Mouse (Mus musculus): ENCODE results near the gene Eno1.

DNA sequence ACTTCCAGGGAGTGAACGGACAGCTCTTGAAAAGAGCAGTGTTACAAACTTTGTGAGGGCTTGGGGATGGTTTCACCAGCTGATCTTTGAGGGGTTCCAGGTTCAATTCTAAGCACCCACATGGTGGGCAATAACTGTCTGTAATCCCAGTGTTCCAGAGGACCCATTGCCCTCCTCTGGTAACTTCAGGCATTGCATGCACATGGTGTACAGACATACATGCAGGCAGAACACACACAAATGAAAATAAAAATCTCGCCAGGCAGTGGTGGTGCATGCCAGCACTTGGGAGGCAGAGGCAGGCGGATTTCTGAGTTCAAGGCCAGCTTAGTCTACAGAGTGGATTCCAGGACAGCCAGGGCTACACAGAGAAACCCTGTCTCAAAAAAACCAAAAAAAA is 55.4 kb downstream of the Eno1 start:
- TF ChIP-seq EP300 (IDR thresholded peaks at IDR 0.05) (no peak), CTCF (IDR thresholded peaks at IDR 0.05) (peak; percentile 41)
